Mouse (Mus musculus) neural tube, embryonic 14.5 days (tissue): ENCODE measurements at regions not wholly inside any gene's neighbourhood (a gene's known extent, or its start where the extent isn't known, plus 50 kb on each side); places are given as distances from the start of the nearest gene placed in this dataset.
A peak's percentile ranks its signal among the peaks of the same experiment; 100 is the strongest.

Source experiments
- ATAC-seq: fragments of 200-750 bp; cut with Nextera tagmentation; 2 replicates; pipeline ENCODE4 v1.8.0; 2017; ENCODE audit warnings: low read depth, mild to moderate bottlenecking, moderate TSS enrichment, moderate library complexity
- H3K27ac ChIP-seq: fragments of 300-500 bp; sonication (generic); 2 replicates; pipeline ENCODE4 v1.5.1; 2014; ENCODE audit warnings: low read depth, mild to moderate bottlenecking, control low read depth, low read length, moderate library complexity, mixed read lengths
- H3K27me3 ChIP-seq: fragments of 300-500 bp; sonication (generic); 2 replicates; pipeline ENCODE4 v1.6.1; 2014; ENCODE audit warnings: low read length; ENCODE audit not compliant: control insufficient read depth, insufficient read depth
- H3K36me3 ChIP-seq: fragments of 300-500 bp; sonication (generic); 2 replicates; pipeline ENCODE4 v1.6.1; 2014; ENCODE audit warnings: low read length, mixed read lengths; ENCODE audit not compliant: control insufficient read depth, insufficient read depth
- H3K4me1 ChIP-seq: fragments of 300-500 bp; sonication (generic); 2 replicates; pipeline ENCODE4 v1.6.1; 2014; ENCODE audit warnings: low read length; ENCODE audit not compliant: control insufficient read depth, insufficient read depth
- H3K4me2 ChIP-seq: fragments of 300-500 bp; sonication (generic); 2 replicates; pipeline ENCODE4 v1.6.1; 2014; ENCODE audit warnings: mild to moderate bottlenecking, low read depth, low read length, control low read depth
- H3K4me3 ChIP-seq: fragments of 300-500 bp; sonication (generic); 2 replicates; pipeline ENCODE4 v1.5.1; 2014; ENCODE audit warnings: low read depth, low read length, control low read depth, mixed read lengths
- H3K9ac ChIP-seq: fragments of 300-500 bp; sonication (generic); replicated peaks from 2 replicates; pipeline ENCODE4 v1.6.1; 2014; ENCODE audit warnings: low read depth, mild to moderate bottlenecking, control low read depth, low read length, mixed read lengths
- H3K9me3 ChIP-seq: fragments of 300-500 bp; sonication (generic); 2 replicates; pipeline ENCODE4 v1.6.1; 2016; ENCODE audit warnings: low read length; ENCODE audit not compliant: control insufficient read depth
- WGBS: fragments of 180-500 bp; shearing (Covaris S2); extraction: QIAGEN DNeasy Blood & Tissue Kit; methylation state at CpG from one replicate; pipeline ENCODE4 v1.1.7; 2014; 5-methylcytosine and 5-hydroxymethylcytosine counted together

GRCm38 (mm10) chr3:35343936-35344335, 410.0 kb upstream of the Atp11b start:
- ATAC-seq, result no peak
- Histone ChIP-seq H3K9me3 (no peaks in the 10 kb centered on the region), H3K9ac (no peak overlapping the region), H3K4me3 (no peak overlapping the region), H3K27ac (no peak overlapping the region), H3K27me3 (no peaks in the 10 kb centered on the region; the same call in 1 of the 2 replicates), H3K4me1 (peaks cover 7% of the 10 kb centered on the region; the same call in 1 of the 2 replicates), H3K36me3 (no peaks in the 10 kb centered on the region), H3K4me2 (no peak overlapping the region)
- WGBS, result 47% methylated on average over 5 of the region's 5 CpGs

GRCm38 (mm10) chr3:35349114-35349513, 404.8 kb upstream of the Atp11b start:
- Histone ChIP-seq H3K27me3 (no peaks in the 10 kb centered on the region; the same call in 1 of the 2 replicates), H3K4me1 (0 out of 2 replicates have a peak, but pooled peaks cover 2% of the 10 kb centered on the region), H3K9ac (no peak overlapping the region), H3K4me3 (no peak overlapping the region), H3K27ac (no peak overlapping the region), H3K9me3 (no peaks in the 10 kb centered on the region), H3K36me3 (no peaks in the 10 kb centered on the region), H3K4me2 (no peak overlapping the region)
- ATAC-seq, result no peak
- 74% methylated on average over 7 of the region's 7 CpGs for WGBS

GRCm38 (mm10) chr3:35353442-35353841, 400.5 kb upstream of the Atp11b start:
- H3K4me2 ChIP-seq, result no peak overlapping the region
- no peaks in the 10 kb centered on the region for H3K36me3 ChIP-seq
- no peak overlapping the region for H3K9ac ChIP-seq
- H3K27me3 ChIP-seq, result no peaks in the 10 kb centered on the region
- H3K4me1 ChIP-seq, result peaks cover 2% of the 10 kb centered on the region; the same call in 1 of the 2 replicates
- ATAC-seq, result peak; percentile 20; the same call in 1 of the 2 replicates
- H3K27ac ChIP-seq, result no peak overlapping the region
- H3K4me3 ChIP-seq, result no peak overlapping the region
- 48% methylated on average over 9 of the region's 9 CpGs for WGBS
- no peaks in the 10 kb centered on the region for H3K9me3 ChIP-seq

- peak; percentile 93 for ATAC-seq
- no peaks in the 10 kb centered on the region for H3K36me3 ChIP-seq
- H3K4me3 ChIP-seq, result no peak overlapping the region
- H3K4me2 ChIP-seq, result no peak overlapping the region
- H3K27ac ChIP-seq, result peak overlapping the region; percentile 65; the same call in 1 of the 2 replicates
- H3K4me1 ChIP-seq, result peaks cover 5% of the 10 kb centered on the region; the same call in 1 of the 2 replicates
- no peak overlapping the region for H3K9ac ChIP-seq
- H3K9me3 ChIP-seq, result no peaks in the 10 kb centered on the region
- H3K27me3 ChIP-seq, result no peaks in the 10 kb centered on the region
- 17% methylated on average over 7 of the region's 7 CpGs for WGBS
Observed at GRCm38 (mm10) chr3:35353920-35354319, 400.0 kb upstream of the Atp11b start.

GRCm38 (mm10) chr3:35354356-35354755, 399.6 kb upstream of the Atp11b start:
- Histone ChIP-seq H3K9me3 (no peaks in the 10 kb centered on the region), H3K27ac (peak overlapping the region; percentile 65; the same call in 1 of the 2 replicates), H3K4me1 (peaks cover 5% of the 10 kb centered on the region; the same call in 1 of the 2 replicates), H3K9ac (no peak overlapping the region), H3K4me2 (no peak overlapping the region), H3K36me3 (no peaks in the 10 kb centered on the region), H3K4me3 (no peak overlapping the region), H3K27me3 (no peaks in the 10 kb centered on the region)
- WGBS, result 9% methylated on average over 5 of the region's 5 CpGs
- ATAC-seq, result peak; percentile 84

GRCm38 (mm10) chr3:35357111-35357510, 396.8 kb upstream of the Atp11b start:
- H3K4me3 ChIP-seq, result no peak overlapping the region
- no peaks in the 10 kb centered on the region for H3K9me3 ChIP-seq
- H3K4me2 ChIP-seq, result no peak overlapping the region
- ATAC-seq, result no peak
- no peaks in the 10 kb centered on the region for H3K36me3 ChIP-seq
- peaks cover 5% of the 10 kb centered on the region; the same call in 1 of the 2 replicates for H3K4me1 ChIP-seq
- 70% methylated on average over 15 of the region's 15 CpGs for WGBS
- H3K9ac ChIP-seq, result no peak overlapping the region
- H3K27ac ChIP-seq, result no peak overlapping the region
- no peaks in the 10 kb centered on the region for H3K27me3 ChIP-seq

- no peak overlapping the region for H3K9ac ChIP-seq
- no peak overlapping the region for H3K27ac ChIP-seq
- peaks cover 8% of the 10 kb centered on the region; the same call in 1 of the 2 replicates for H3K4me1 ChIP-seq
- WGBS, result 47% methylated on average over 6 of the region's 6 CpGs
- H3K27me3 ChIP-seq, result no peaks in the 10 kb centered on the region
- H3K36me3 ChIP-seq, result no peaks in the 10 kb centered on the region
- no peak overlapping the region for H3K4me3 ChIP-seq
- H3K9me3 ChIP-seq, result no peaks in the 10 kb centered on the region
- no peak overlapping the region for H3K4me2 ChIP-seq
- no peak for ATAC-seq
Observed at GRCm38 (mm10) chr3:35358541-35358940, 395.4 kb upstream of the Atp11b start.

- Histone ChIP-seq H3K27me3 (no peaks in the 10 kb centered on the region), H3K27ac (no peak overlapping the region), H3K9me3 (no peaks in the 10 kb centered on the region), H3K4me1 (peaks cover 8% of the 10 kb centered on the region; the same call in 1 of the 2 replicates), H3K4me3 (no peak overlapping the region), H3K9ac (no peak overlapping the region), H3K4me2 (no peak overlapping the region), H3K36me3 (no peaks in the 10 kb centered on the region)
- peak; percentile 52; the same call in 1 of the 2 replicates for ATAC-seq
- WGBS, result 27% methylated on average over 8 of the region's 8 CpGs
Observed at GRCm38 (mm10) chr3:35359288-35359687, 394.6 kb upstream of the Atp11b start.

- Histone ChIP-seq H3K36me3 (no peaks in the 10 kb centered on the region), H3K9me3 (no peaks in the 10 kb centered on the region), H3K4me1 (0 out of 2 replicates have a peak, but pooled peaks cover 8% of the 10 kb centered on the region), H3K9ac (no peak overlapping the region), H3K27me3 (no peaks in the 10 kb centered on the region), H3K4me2 (no peak overlapping the region), H3K4me3 (no peak overlapping the region), H3K27ac (no peak overlapping the region)
- ATAC-seq, result no peak
Observed at GRCm38 (mm10) chr3:35360515-35360914, 393.4 kb upstream of the Atp11b start.
